Mouse (Mus musculus): Measurements from ENCODE around the gene Pus1. TPM values are rescaled to one million over a fixed set of nuclear protein-coding genes. Genes with fewer than 3 reads are reported as not detected.
A peak's percentile ranks its signal among the peaks of the same experiment; 100 is the strongest.

The Pus1 gene
- total RNA-seq, 1 experiment, result 68.2 TPM

GRCm38 (mm10) chr5:110802186-110802585 is 21.7 kb upstream of the Pus1 start:
- Histone ChIP-seq H3K9ac (ENCODE audit: insufficient read depth, low read depth, low read length, poor library complexity, severe bottlenecking) (no peak overlapping the region), H3K4me3 (ENCODE audit: insufficient read depth in 1 of 2, low read depth in 1 of 2, low read length in 2 of 2, poor library complexity in 1 of 2, severe bottlenecking in 1 of 2) (no peak overlapping the region), H3K9me3 (ENCODE audit: control insufficient read depth, insufficient read depth, low read depth, low read length) (no peaks in the 10 kb centered on the region), H3K4me1 (ENCODE audit: control insufficient read depth in 2 of 2, insufficient read depth in 2 of 2, low read length in 2 of 2, poor library complexity in 1 of 2) (peaks cover 19 to 42% of the 10 kb centered on the region in 2 experiments), H3K36me3 (ENCODE audit: control insufficient read depth, insufficient read depth, low read length, poor library complexity, severe bottlenecking) (peaks cover 57% of the 10 kb centered on the region), H3K27ac (ENCODE audit: insufficient read depth, low read depth, low read length, poor library complexity, severe bottlenecking) (peak overlapping the region; percentile 51)
- in situ Hi-C loops (cut with MboI; ENCODE audit: low sequenced_read_pairs in 2 of 2, unreplicated experiment in 2 of 2), result no loop called here
- DNase-seq (ENCODE audit: low read depth, low spot score), result no peak
- TF ChIP-seq CHD2 (IDR thresholded peaks at IDR 0.05; ENCODE audit: low read depth, low read length), result no peak
- TF ChIP-seq ZC3H11A (IDR thresholded peaks at IDR 0.05; ENCODE audit: borderline replicate concordance, low read depth, low read length), result no peak
- TF ChIP-seq HCFC1 (IDR thresholded peaks at IDR 0.05; ENCODE audit: borderline replicate concordance, insufficient read depth, low read length), result no peak
- no peak for TF ChIP-seq MAFK (IDR thresholded peaks at IDR 0.05; ENCODE audit: insufficient read depth, low read depth, low read length)
- TF ChIP-seq ZNF384 (IDR thresholded peaks at IDR 0.05; ENCODE audit: low read depth, low read length), result no peak

- no peak for DNase-seq (ENCODE audit: low read depth, low spot score)
- in situ Hi-C loops (cut with MboI; ENCODE audit: low sequenced_read_pairs in 2 of 2, unreplicated experiment in 2 of 2), result no loop called here
- H3K36me3 ChIP-seq (ENCODE audit: control insufficient read depth, insufficient read depth, low read length, poor library complexity, severe bottlenecking), result peaks cover 64% of the 10 kb centered on the region
- peak overlapping the region; percentile 22 for H3K9ac ChIP-seq (ENCODE audit: insufficient read depth, low read depth, low read length, poor library complexity, severe bottlenecking)
- peak overlapping the region; percentile 18 for H3K27ac ChIP-seq (ENCODE audit: insufficient read depth, low read depth, low read length, poor library complexity, severe bottlenecking)
- H3K9me3 ChIP-seq (ENCODE audit: control insufficient read depth, insufficient read depth, low read depth, low read length), result no peaks in the 10 kb centered on the region
- TF ChIP-seq ZNF384 (IDR thresholded peaks at IDR 0.05; ENCODE audit: low read depth, low read length), result no peak
- no peak for TF ChIP-seq MAFK (IDR thresholded peaks at IDR 0.05; ENCODE audit: insufficient read depth, low read depth, low read length)
- no peak for TF ChIP-seq ZC3H11A (IDR thresholded peaks at IDR 0.05; ENCODE audit: borderline replicate concordance, low read depth, low read length)
- no peak for TF ChIP-seq HCFC1 (IDR thresholded peaks at IDR 0.05; ENCODE audit: borderline replicate concordance, insufficient read depth, low read length)
- TF ChIP-seq CHD2 (IDR thresholded peaks at IDR 0.05; ENCODE audit: low read depth, low read length), result no peak
- no peak overlapping the region for H3K4me3 ChIP-seq (ENCODE audit: insufficient read depth in 1 of 2, low read depth in 1 of 2, low read length in 2 of 2, poor library complexity in 1 of 2, severe bottlenecking in 1 of 2)
- H3K4me1 ChIP-seq (ENCODE audit: control insufficient read depth in 2 of 2, insufficient read depth in 2 of 2, low read length in 2 of 2, poor library complexity in 1 of 2), result peaks cover 19 to 42% of the 10 kb centered on the region in 2 experiments
Observed at GRCm38 (mm10) chr5:110801036-110801624, 20.7 kb upstream of the Pus1 start.

- peaks cover 92% of the 10 kb centered on the region for H3K36me3 ChIP-seq (ENCODE audit: control insufficient read depth, insufficient read depth, low read length, poor library complexity, severe bottlenecking)
- no peak for DNase-seq (ENCODE audit: low read depth, low spot score)
- H3K9ac ChIP-seq (ENCODE audit: insufficient read depth, low read depth, low read length, poor library complexity, severe bottlenecking), result no peak overlapping the region
- TF ChIP-seq ZC3H11A (IDR thresholded peaks at IDR 0.05; ENCODE audit: borderline replicate concordance, low read depth, low read length), result no peak
- no peak for TF ChIP-seq ZNF384 (IDR thresholded peaks at IDR 0.05; ENCODE audit: low read depth, low read length)
- no peak for TF ChIP-seq CHD2 (IDR thresholded peaks at IDR 0.05; ENCODE audit: low read depth, low read length)
- no peak for TF ChIP-seq HCFC1 (IDR thresholded peaks at IDR 0.05; ENCODE audit: borderline replicate concordance, insufficient read depth, low read length)
- TF ChIP-seq MAFK (IDR thresholded peaks at IDR 0.05; ENCODE audit: insufficient read depth, low read depth, low read length), result no peak
- no peak overlapping the region for H3K27ac ChIP-seq (ENCODE audit: insufficient read depth, low read depth, low read length, poor library complexity, severe bottlenecking)
- H3K9me3 ChIP-seq (ENCODE audit: control insufficient read depth, insufficient read depth, low read depth, low read length), result no peaks in the 10 kb centered on the region
- H3K4me3 ChIP-seq (ENCODE audit: insufficient read depth in 1 of 2, low read depth in 1 of 2, low read length in 2 of 2, poor library complexity in 1 of 2, severe bottlenecking in 1 of 2), result no peak overlapping the region
- in situ Hi-C loops (cut with MboI; ENCODE audit: low sequenced_read_pairs in 2 of 2, unreplicated experiment in 2 of 2), result no loop called here
- H3K4me1 ChIP-seq (ENCODE audit: control insufficient read depth in 2 of 2, insufficient read depth in 2 of 2, low read length in 2 of 2, poor library complexity in 1 of 2), result peaks cover 4 to 31% of the 10 kb centered on the region in 2 experiments; a peak in 3 of 4 replicates
Observed at GRCm38 (mm10) chr5:110797696-110798095, 17.2 kb upstream of the Pus1 start.

- TF ChIP-seq HCFC1 (IDR thresholded peaks at IDR 0.05; ENCODE audit: borderline replicate concordance, insufficient read depth, low read length), result no peak
- Histone ChIP-seq H3K9ac (ENCODE audit: insufficient read depth, low read depth, low read length, poor library complexity, severe bottlenecking) (no peak overlapping the region), H3K4me1 (ENCODE audit: control insufficient read depth in 2 of 2, insufficient read depth in 2 of 2, low read length in 2 of 2, poor library complexity in 1 of 2) (peaks cover 0 to 7% of the 10 kb centered on the region in 2 experiments; a peak in 1 of 4 replicates), H3K9me3 (ENCODE audit: control insufficient read depth, insufficient read depth, low read depth, low read length) (no peaks in the 10 kb centered on the region), H3K4me3 (ENCODE audit: insufficient read depth in 1 of 2, low read depth in 1 of 2, low read length in 2 of 2, poor library complexity in 1 of 2, severe bottlenecking in 1 of 2) (no peak overlapping the region), H3K27ac (ENCODE audit: insufficient read depth, low read depth, low read length, poor library complexity, severe bottlenecking) (no peak overlapping the region; the same call in 1 of the 2 replicates), H3K36me3 (ENCODE audit: control insufficient read depth, insufficient read depth, low read length, poor library complexity, severe bottlenecking) (peaks cover 92% of the 10 kb centered on the region)
- in situ Hi-C loops (cut with MboI; ENCODE audit: low sequenced_read_pairs in 2 of 2, unreplicated experiment in 2 of 2), result no loop called here
- DNase-seq (ENCODE audit: low read depth, low spot score), result no peak
Observed at GRCm38 (mm10) chr5:110794363-110794762, 13.9 kb upstream of the Pus1 start.

- in situ Hi-C loops (cut with MboI; ENCODE audit: low sequenced_read_pairs in 2 of 2, unreplicated experiment in 2 of 2), result no loop called here
- no peak overlapping the region for H3K27ac ChIP-seq (ENCODE audit: insufficient read depth, low read depth, low read length, poor library complexity, severe bottlenecking)
- H3K9ac ChIP-seq (ENCODE audit: insufficient read depth, low read depth, low read length, poor library complexity, severe bottlenecking), result no peak overlapping the region
- peak; percentile 54 for DNase-seq (ENCODE audit: low read depth, low spot score)
- H3K4me1 ChIP-seq (ENCODE audit: control insufficient read depth in 2 of 2, insufficient read depth in 2 of 2, low read length in 2 of 2, poor library complexity in 1 of 2), result peaks cover 0 to 5% of the 10 kb centered on the region in 2 experiments; a peak in 1 of 4 replicates
- H3K36me3 ChIP-seq (ENCODE audit: control insufficient read depth, insufficient read depth, low read length, poor library complexity, severe bottlenecking), result peaks cover 83% of the 10 kb centered on the region
- no peaks in the 10 kb centered on the region for H3K9me3 ChIP-seq (ENCODE audit: control insufficient read depth, insufficient read depth, low read depth, low read length)
- TF ChIP-seq ZC3H11A (IDR thresholded peaks at IDR 0.05; ENCODE audit: borderline replicate concordance, low read depth, low read length) (peak; percentile 24; the same call in 1 of the 2 replicates), HCFC1 (IDR thresholded peaks at IDR 0.05; ENCODE audit: borderline replicate concordance, insufficient read depth, low read length) (no peak)
- no peak overlapping the region for H3K4me3 ChIP-seq (ENCODE audit: insufficient read depth in 1 of 2, low read depth in 1 of 2, low read length in 2 of 2, poor library complexity in 1 of 2, severe bottlenecking in 1 of 2)
Observed at GRCm38 (mm10) chr5:110788684-110789083, 8.2 kb upstream of the Pus1 start.
